Mouse (Mus musculus) left cerebral cortex, postnatal 25 days (tissue): ENCODE data around the gene Stx16. TPM values are rescaled to one million over a fixed set of nuclear protein-coding genes. Genes with fewer than 3 reads are reported as not detected.

Experiments
- DNase-seq, 2 experiments: peaks; one replicate each; pipeline ENCODE4 v3.0.0; 2022; ENCODE audit warnings: low spot score in 2 of 2, mixed read lengths in 1 of 2
- intact Hi-C: fragments of 180-260 bp; cut with DNase I; formaldehyde crosslinking; loops from one replicate; pipeline ENCODE4 v1.15.1; 2025
- total RNA-seq, 2 experiments: library from RNA; stranded (reverse); gene quantifications; 2 replicates each; pipeline ENCODE4 v1.2.3; 2021

Gene Stx16
- total RNA-seq, 2 experiments from 2014 or later: 49.5 to 56.1 TPM

DNA sequence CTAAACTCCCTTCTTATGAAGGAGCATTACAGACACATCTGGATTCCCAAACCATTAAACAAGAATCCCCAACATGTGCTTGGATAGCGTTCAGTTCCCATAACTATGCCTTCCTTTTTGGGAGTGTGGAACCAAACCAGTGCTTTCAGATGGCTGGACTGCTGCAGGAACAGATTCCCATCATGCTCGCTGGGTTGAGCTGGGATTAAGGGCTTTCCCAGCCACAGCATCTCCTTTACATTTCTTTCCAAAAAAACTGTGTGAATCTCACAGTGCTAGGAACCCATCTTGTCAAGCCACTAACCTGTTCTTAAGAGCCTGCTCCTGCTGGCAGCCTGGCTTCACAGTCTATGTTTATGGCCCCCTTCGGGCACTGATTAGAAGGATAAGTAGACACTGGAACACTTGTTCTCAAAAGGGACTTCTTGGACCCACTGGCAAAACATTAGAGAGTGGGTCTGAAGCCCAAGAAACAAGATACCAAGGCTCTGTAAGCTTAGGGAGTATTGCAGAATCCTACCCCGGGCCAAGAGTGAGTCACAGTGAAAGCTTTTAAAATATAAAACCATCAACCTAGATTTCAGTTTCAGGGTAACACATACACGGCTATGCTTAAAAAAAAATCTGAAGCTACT, 2.8 kb upstream of the Stx16 start:
- DNase-seq: peak in 1 of 2 experiments; percentile 25
- intact Hi-C loops: no loop called here

DNA sequence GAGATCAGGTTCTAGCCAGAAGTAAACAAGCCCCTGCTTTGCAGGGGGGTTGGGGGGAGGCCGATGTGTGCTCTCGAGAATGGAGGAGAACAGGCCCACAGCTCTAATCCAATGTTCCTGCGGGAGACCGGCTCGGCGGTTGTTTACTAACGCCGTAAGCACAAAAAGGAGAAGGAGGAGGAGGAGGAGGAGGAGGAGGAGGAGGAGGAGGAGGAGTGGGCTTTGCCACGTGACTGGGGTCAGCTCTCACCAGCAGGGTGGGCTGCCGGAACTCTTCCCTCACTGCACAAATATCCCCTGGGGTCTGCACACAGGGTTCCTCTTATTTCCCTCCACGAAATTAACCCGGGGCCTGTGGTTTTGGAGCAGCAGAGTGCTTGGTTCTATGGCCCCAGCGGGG, 1.5 kb upstream of the Stx16 start:
- DNase-seq: no peak
- intact Hi-C loops: loop anchor here (5.0 kb wide), 2 partner anchors 223 to 487 kb away; no protein-coding TSS in a partner anchor

DNA sequence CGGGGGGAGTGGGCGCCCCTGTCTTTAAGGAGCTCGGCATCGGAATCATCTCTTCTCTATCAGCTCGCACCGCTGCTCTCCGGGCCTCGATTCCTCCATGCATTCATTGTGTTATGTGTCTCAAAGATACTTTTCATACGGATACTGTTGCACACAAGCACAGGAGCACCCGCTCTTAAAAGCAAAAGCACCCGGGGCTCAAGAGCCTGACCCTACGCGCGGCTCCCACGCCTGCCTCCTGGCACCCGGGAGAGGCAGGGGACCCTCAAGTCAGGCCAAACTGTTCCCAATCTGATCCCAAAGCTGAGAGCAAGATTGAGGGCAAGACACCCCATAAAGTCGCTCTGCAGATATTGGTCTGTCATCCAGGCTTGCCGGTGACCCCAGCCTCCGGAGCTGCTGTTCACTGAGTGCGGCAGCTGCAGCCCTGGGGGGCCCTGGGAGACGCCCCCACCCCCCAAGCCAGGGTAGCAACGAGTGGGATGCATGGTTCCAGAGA, 987 bp upstream of the Stx16 start:
- intact Hi-C loops: loop anchor here (5.0 kb wide), 2 partner anchors 222 to 488 kb away; no protein-coding TSS in a partner anchor
- DNase-seq: peak in 1 of 2 experiments; percentile 9

DNA sequence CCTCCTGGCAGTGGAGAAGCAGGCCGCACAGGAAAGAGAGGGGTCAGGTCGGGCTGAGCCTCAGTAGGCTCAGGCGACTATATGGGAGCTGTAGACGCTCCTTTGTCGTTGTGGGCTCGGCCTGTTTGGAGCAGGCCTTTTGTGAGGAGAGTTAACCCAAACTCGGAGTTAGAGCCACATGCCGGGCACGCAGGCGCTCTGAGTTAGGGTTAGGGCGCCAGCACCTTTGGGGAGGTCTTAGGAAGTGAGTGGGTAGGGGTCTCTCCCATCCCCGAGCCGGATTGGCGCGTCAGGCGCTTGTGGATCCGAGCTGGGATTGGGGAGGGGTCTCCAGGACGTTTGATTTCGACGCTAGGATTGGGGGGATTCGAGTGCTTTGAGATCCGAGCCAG, 321 bp downstream of the Stx16 start:
- intact Hi-C loops: loop anchor here (1.0 to 5.0 kb wide), 3 partner anchors 34 to 489 kb away; partner anchors contain the start of gene Npepl1
- DNase-seq: no peak

DNA sequence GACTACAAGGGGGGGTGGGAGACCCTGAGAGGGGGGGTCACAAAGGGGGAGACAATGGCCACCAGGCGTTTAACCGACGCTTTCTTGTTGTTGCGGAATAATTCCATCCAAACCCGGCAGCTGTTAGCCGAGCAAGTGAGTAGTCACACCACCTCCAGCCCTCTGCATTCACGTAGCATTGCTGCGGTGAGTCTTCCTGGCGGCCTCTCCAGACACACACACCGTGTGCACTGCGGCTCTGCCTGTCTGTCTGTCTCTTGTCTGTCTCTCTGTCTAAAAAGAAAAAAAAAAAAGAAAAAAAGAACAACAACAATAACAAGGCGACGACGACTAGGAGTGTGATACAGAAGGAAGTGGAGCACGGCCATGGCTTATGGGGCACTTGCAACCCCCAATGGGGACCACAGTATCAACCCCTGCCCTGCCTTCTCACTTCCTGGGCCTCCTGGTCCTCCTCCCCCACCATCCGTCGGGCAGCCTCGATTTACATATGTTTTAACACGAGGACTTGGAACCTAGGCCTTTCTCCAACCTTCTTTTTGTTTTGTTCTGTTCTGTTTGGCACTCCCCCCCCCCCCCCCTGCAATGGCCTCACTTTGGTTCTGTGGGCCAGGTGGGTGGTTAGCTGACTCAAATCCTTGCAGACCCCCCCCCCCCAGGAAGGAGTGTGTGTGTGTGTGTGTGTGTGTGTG, 1.0 kb downstream of the Stx16 start:
- intact Hi-C loops: loop anchor here (5.0 kb wide), 2 partner anchors 220 to 490 kb away; no protein-coding TSS in a partner anchor
- DNase-seq: peak in 1 of 2 experiments; percentile 21

DNA sequence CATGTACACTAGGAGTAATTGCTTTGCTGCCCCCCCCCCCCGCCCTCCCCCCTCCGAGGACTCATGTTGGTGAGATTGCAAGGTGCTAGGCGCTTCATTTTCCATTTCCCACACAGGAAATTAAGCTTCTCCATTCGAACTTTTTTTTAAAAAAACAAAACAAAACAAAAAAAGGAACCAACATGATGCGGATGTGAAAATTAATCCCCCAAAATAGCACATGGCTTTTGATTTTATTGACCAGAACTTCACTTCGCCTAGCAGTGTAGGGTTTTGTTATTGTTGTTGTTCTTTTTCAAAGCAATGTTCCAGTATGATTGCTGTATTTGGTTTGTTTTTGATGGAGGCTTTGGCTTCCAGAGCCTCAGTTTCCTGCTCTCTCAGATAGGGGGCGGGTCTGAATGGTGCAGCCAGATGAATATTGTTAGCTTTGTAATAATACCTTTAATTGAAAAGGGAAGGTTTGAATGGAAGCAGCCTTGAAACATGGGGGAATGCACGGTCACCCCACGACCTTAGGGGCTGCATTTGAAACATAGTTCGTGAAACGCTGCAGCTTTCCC, 1.7 kb downstream of the Stx16 start:
- intact Hi-C loops: loop anchor here (5.0 kb wide), 2 partner anchors 219 to 491 kb away; no protein-coding TSS in a partner anchor

DNA sequence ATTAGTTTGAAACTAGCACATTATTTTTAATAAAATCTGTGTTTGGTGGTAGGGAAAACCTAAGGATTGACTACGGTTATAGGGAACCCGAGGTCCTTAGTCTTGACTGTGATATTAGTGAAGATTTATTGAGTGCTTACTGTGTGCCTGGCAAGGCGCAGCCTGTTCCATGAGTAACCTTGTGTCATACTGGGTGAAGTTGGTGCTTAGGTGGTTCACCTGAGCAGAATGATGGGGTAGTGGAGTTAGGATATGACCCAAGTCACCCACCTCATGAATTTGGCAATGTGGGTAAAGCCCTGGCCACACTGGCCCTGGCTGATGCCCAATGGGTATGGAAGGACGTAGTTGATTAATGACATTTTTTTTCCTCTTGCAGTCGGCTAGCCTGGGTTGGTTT, 5.7 kb downstream of the Stx16 start:
- intact Hi-C loops: no loop called here
- DNase-seq: no peak

More for the DNA sequence above, 1.7 kb downstream of the Stx16 start:
- DNase-seq: no peak

DNA sequence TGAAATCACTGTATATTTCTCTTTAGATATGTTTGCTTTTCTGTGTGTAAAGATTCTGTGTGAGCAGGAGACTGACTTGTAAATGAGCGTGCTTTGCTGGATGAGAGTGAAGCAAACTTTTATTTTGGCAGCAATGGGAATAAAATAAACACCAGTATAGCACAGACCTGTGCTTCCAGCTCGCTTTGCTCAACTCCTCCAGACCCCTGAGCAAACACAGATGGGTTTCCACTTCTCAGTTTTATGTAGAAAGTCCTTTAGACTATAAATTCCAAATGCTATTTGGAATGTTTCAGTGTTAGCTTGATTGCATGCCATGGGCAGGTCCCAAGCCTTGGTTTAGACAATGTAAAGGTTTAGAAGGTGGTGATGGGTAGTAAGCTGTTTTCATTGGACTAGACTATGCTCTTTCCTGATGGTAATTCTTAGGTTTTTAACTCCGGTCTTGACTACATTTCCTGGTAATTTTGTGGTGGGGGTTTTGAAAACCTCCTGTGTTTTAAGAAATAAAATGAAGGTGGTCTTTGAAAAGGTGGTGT, 6.3 kb downstream of the Stx16 start:
- DNase-seq: no peak
- intact Hi-C loops: no loop called here

DNA sequence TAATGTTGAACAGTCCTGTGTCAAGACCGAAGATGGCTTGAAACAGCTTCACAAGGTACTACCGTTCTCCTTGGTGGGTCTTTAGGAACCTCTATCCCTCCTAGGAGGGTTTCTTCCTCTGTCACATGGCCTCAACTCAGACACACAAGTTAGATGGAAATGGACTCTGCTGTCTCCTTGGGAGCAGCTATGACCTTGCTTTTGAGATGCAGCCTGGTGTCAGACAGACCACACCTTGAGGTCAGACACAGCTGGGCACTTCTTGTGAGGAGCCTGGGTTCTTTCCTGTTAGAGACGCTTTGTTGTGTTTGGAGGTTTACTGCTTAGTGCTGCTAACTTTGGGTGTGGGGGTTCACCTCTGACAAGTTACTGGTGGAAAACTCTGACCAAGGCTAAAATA, 19.0 kb downstream of the Stx16 start:
- intact Hi-C loops: no loop called here

GRCm38 (mm10) chr2:174102399-174102798, 26.3 kb downstream of the Stx16 start:
- intact Hi-C loops: no loop called here
- DNase-seq: no peak

More for the DNA sequence above, 19.0 kb downstream of the Stx16 start:
- no peak for DNase-seq

GRCm38 (mm10) chr2:174103527-174103926, 27.4 kb downstream of the Stx16 start:
- peak in 1 of 2 experiments; percentile 18 for DNase-seq
- intact Hi-C loops: no loop called here

DNA sequence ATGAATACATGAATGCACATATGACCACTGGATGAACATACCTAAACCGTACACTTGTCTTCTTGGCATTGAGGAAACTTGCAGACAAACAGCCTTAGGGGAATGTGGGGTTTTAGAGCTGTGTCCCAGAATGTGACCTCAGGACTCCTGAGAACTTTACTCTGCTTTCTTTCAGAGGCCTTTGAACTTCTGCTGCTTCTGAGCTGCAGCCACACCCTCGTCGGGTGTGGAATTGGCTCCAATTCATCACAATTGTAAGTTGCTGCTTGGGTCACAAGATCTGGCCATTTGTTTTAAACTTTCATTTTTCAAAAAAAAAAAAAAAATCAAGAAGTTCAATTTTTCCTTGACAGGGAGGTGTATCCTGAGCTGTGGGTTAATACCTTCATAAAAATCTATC, 31.3 kb downstream of the Stx16 start:
- intact Hi-C loops: no loop called here
- DNase-seq: no peak

DNA sequence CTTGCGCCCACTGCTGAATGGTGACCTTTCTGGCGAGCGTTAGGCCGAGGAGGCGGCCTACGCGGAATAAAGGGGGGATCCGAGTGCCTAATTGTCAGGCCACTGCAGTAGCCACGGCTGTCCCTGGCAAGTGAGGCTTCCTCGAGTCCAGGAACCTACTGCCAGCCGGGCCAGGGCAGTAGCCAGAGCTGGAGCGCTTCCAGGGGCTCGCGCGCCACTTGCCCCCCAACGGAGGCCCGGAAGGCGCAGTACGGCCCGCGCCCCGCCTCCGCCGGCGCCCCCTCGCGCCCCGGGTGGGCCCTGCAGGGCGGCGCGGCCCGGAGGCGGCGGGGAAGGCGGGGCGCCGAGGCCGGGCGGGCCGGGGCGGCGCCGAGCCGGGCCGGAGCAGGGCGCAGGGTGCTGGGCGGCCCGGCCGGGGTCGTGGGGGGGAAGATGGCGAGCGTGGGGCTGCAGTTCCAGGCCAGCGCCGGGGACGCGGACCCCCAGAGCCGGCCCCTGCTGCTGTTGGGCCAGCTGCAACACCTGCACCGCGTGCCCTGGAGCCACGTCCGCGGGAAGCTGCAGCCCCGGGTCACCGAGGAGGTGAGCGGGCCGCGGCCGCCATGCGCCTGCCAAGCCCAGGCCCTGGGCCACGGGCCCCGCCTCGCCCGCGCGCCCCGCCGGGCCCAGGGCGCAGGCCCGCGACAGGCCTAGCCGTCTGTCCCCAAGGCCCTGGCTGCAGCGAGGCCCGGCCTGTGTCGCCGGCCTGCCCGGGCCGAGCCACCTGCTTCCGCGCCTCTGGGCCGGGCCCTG, 34.1 kb downstream of the Stx16 start, which contains the start of gene Npepl1:
Gene Npepl1, plus strand, starts transcription at position 359 of the 792 bp plus-strand sequence.
- peak; percentile 45 to 47 for DNase-seq
- intact Hi-C loops: loop anchor here (1.0 kb wide), 1 partner anchor 34 kb away; the partner anchor contains the start of gene Stx16

- intact Hi-C loops: loop anchor here (1.0 kb wide), 1 partner anchor 35 kb away; the partner anchor contains the start of gene Stx16
- no peak for DNase-seq
These were observed 34.9 kb downstream of the Stx16 start for GRCm38 (mm10) chr2:174110783-174111549.

DNA sequence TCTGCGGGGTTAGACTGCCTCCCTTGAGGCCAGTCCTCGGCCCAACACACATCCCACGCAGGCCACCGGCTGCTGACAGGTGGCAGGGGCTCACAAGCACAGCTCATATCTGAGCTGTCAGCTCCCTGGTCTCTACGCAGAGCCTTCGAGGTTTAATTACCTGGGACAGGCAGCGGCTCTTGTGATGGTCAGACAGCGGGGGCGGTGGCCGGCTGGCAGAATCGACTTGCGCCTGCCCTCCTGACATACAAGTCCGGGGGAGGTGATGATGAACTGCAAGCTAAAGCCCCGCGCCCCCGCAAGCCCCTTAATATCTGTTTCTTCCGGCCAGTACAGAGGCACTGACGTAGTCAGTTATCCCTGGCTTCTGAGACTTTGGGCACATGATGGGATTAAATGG, 36.8 kb downstream of the Stx16 start:
- intact Hi-C loops: no loop called here
- DNase-seq: no peak

DNA sequence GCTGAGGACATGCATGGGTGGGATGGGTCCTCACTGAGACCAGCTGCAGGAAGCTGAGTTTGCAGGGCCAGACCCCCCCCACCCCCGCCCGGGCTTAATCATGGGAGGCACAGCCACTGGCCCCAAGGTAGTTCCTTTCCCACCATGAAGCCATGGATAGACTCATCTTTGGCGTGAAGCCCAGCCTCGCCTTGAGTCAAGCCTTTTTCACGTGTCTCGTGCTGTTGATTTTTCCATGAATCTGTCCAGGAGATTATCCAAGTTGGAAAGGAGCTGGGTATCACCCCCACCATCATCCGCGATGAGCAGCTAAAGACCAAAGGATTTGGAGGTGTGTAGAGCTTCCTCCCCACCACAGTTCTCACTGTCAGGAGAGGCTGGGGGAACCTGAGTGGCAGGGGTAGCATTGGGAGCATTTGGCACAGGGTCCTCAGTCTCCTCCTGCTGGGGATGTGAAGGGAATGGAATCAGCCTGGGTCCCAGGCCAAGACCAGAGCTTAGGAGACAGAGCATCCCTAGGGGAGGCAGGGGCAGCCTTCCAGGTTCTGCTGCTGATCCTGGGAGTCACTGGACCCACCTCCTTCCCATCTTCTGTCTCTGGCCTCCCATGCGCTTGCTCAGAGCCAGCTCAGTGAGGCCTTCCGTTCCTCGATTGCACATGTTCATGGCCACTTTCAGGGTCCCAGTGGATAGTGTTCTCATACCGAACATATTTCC, 38.2 kb downstream of the Stx16 start:
- intact Hi-C loops: no loop called here
- DNase-seq: peak in 1 of 2 experiments; percentile 14

DNA sequence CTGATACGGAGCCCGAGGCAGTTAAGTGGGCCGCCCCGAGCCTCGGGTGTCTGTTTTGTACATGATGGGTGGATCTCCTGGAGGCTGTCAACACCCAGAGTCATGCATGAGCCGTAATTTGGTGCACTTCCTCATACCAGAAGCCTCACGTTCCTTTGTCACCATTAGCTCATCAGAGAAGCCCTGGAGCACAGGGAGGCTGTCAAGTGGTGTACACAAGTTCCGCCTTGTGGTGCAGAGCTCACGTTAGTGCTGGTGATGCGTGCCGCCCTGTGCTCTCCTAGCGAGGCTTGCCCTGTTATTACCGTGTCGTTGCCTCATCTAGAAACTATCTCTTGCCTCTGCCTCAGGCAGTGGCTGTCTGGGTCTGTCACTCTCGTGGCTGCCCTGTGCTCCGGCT, 40.8 kb downstream of the Stx16 start:
- intact Hi-C loops: no loop called here
- no peak for DNase-seq

DNA sequence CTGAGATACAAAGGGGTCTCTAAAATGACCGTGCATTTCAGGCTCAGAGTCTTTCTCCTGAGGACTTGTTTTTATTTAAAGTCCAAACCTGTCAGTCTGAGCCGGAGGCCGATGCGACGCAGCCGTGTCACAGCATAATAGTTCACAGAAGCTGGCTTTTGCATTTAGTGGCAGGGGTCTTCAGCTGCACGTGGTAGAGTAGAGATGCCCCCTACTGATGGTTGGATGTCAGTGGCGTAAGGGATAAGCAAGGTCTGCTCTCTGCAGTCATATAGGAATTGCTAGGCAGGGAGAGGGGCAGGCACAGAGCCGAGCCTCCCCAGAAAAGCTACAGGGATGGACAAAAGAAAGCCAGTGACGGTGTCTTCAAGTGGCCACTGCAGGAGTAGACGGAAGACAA, 42.0 kb downstream of the Stx16 start:
- intact Hi-C loops: no loop called here
- no peak for DNase-seq
